Mouse (Mus musculus): ENCODE results near the gene Egfl6. TPM values are rescaled to one million over a fixed set of nuclear protein-coding genes. Genes with fewer than 3 reads are reported as not detected.
"Not testable (repeated sequence)": the region's sequence is repeated elsewhere in the genome, so short reads cannot be mapped to it uniquely, and the experiment has no call there.

Gene Egfl6
- polyA plus RNA-seq, 1 experiment from 2014 or later, result 3.2 TPM

DNA sequence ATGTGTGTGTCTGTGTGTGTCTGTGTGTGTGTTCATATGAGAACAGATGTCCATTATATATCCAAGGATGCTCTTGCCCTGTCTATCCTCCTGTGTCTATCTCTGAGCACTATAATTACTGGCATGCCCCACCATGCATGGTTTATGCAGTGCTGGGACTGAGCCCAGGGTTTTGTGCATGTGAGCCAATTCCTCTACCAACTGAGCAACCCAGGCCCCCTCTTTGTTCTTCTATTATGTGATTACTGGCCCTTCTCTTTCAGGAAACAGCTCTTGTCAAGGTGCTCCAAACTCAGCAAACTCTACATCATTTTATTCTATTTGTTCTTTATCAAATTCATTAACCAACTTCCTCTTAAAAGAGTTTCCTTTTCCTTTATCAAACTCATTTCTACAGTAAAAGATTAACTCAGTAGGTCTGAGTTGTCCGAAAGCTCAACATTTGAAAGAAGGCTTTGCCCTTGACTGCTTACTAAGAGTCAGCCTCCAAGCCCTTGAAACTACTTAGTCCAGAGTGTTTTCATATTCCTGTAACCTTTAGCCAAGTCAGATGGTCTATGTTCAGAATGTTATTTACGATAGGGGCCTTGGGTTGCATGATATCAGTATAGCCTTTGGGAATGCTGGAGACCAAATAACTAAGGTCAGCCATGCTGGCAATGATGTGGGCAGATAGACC lies 59.7 kb downstream of the Egfl6 start:
- no peaks in the 10 kb centered on the region for H3K4me1 ChIP-seq (ENCODE audit: control insufficient read depth, insufficient read depth, low read length)
- H3K36me3 ChIP-seq (ENCODE audit: control insufficient read depth, insufficient read depth, low read length), result no peaks in the 10 kb centered on the region
- ATAC-seq, result peak; percentile 71
- H3K27ac ChIP-seq (ENCODE audit: low read length), result 0 out of 2 replicates have a peak overlapping the region, but pooled peaks have one; percentile 45
- H3K4me2 ChIP-seq (ENCODE audit: low read depth, low read length), result no peak overlapping the region
- no peak overlapping the region for H3K9ac ChIP-seq (ENCODE audit: low read depth, low read length)
- no peaks in the 10 kb centered on the region for H3K27me3 ChIP-seq (replicated peaks; ENCODE audit: control insufficient read depth, insufficient read depth, low read length)
- no peaks in the 10 kb centered on the region for H3K9me3 ChIP-seq (ENCODE audit: control insufficient read depth, low read length)
- H3K4me3 ChIP-seq (ENCODE audit: low read length), result no peak overlapping the region
- WGBS, result 75% methylated on average over 2 of the region's 2 CpGs

DNA sequence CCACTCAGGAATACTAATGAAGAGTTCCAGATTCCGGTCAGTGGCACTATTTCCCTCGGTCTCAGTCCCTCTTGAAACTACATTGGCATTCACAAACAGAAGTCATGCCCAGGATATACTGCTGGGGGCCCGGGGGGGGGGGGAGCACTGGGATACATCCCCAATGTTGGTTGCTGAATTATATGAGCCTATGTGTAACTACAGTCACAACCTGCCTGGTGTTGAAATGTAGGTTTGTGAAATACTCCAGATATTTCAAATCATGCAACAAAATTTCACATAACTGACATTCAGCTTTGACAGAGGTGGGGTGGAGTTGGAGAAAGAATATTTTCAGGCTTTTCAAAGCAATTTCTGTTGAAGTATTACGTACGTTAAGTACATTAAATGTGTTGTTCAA lies 64.7 kb downstream of the Egfl6 start:
- 75% methylated on average over 5 of the region's 5 CpGs for WGBS
- no peaks in the 10 kb centered on the region for H3K27me3 ChIP-seq (replicated peaks; ENCODE audit: control insufficient read depth, insufficient read depth, low read length)
- no peak overlapping the region for H3K27ac ChIP-seq (ENCODE audit: low read length)
- no peaks in the 10 kb centered on the region for H3K4me1 ChIP-seq (ENCODE audit: control insufficient read depth, insufficient read depth, low read length)
- ATAC-seq, result no peak
- no peak overlapping the region for H3K4me3 ChIP-seq (ENCODE audit: low read length)
- no peak overlapping the region for H3K9ac ChIP-seq (ENCODE audit: low read depth, low read length)
- no peaks in the 10 kb centered on the region for H3K36me3 ChIP-seq (ENCODE audit: control insufficient read depth, insufficient read depth, low read length)
- no peaks in the 10 kb centered on the region for H3K9me3 ChIP-seq (ENCODE audit: control insufficient read depth, low read length)
- no peak overlapping the region for H3K4me2 ChIP-seq (ENCODE audit: low read depth, low read length)

DNA sequence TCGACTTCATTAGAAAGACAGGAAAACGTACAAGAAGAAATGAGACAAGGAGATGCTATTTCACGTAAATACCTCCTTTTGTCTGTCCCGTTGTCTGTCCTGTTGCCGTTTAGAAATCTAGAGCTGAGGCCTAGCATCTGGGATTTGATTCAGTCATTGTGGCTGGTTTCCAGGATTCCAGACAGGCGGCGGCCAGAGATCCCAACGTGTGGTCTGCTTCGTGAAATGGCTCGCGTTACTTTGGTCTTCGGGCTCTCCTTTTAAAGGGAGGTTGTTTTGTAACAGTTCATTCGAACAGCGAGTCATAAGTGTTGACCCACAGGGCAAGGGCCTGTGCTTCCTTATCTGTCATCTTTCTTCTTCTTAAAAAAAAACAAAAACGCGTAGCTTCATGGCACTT lies 67.2 kb downstream of the Egfl6 start, which contains the start of gene Tceanc:
Gene Tceanc (minus strand): TSS at position 223 of the 400 bp plus-strand sequence.
- no peaks in the 10 kb centered on the region for H3K27me3 ChIP-seq (replicated peaks; ENCODE audit: control insufficient read depth, insufficient read depth, low read length)
- no peak within 1 kb of the TSS for H3K4me2 ChIP-seq (ENCODE audit: low read depth, low read length)
- H3K9ac ChIP-seq (ENCODE audit: low read depth, low read length), result no peak within 1 kb of the TSS
- no peak within 1 kb of the TSS for H3K4me3 ChIP-seq (ENCODE audit: low read length)
- no peak within 1 kb of the TSS for H3K27ac ChIP-seq (ENCODE audit: low read length)
- WGBS, result 60% methylated on average over 16 of the region's 16 CpGs
- H3K9me3 ChIP-seq (ENCODE audit: control insufficient read depth, low read length), result no peaks in the 10 kb centered on the region
- no peaks in the 10 kb centered on the region for H3K4me1 ChIP-seq (ENCODE audit: control insufficient read depth, insufficient read depth, low read length)
- H3K36me3 ChIP-seq (ENCODE audit: control insufficient read depth, insufficient read depth, low read length), result no peaks in the 10 kb centered on the region
- ATAC-seq, result no peak

DNA sequence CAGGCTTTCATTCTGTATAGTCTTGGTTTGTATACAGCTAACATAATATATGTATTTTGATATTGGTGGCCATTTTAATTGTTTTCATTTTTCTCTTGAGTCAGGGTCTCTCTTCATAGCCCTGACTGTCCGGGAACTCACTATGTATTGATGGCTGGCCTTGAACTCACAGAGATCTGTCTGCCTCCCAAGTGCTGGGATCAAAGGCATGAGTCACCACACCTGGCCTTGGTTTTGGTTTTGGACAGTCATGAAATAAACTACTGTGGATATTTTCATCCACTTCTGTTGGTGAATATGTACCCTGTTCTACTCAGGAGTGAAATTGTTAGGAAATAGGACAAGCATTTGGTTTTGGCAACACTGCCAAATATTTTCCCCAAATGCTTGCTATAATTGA lies 68.9 kb downstream of the Egfl6 start:
- H3K4me3 ChIP-seq (ENCODE audit: low read length), result no peak overlapping the region
- H3K4me2 ChIP-seq (ENCODE audit: low read depth, low read length), result no peak overlapping the region
- H3K36me3 ChIP-seq (ENCODE audit: control insufficient read depth, insufficient read depth, low read length), result no peaks in the 10 kb centered on the region
- H3K4me1 ChIP-seq (ENCODE audit: control insufficient read depth, insufficient read depth, low read length), result no peaks in the 10 kb centered on the region
- H3K9me3 ChIP-seq (ENCODE audit: control insufficient read depth, low read length), result no peaks in the 10 kb centered on the region
- no peak for ATAC-seq
- no peak overlapping the region for H3K9ac ChIP-seq (ENCODE audit: low read depth, low read length)
- WGBS, result 81% methylated on average over 1 of the region's 1 CpGs
- H3K27ac ChIP-seq (ENCODE audit: low read length), result no peak overlapping the region
- H3K27me3 ChIP-seq (replicated peaks; ENCODE audit: control insufficient read depth, insufficient read depth, low read length), result no peaks in the 10 kb centered on the region

DNA sequence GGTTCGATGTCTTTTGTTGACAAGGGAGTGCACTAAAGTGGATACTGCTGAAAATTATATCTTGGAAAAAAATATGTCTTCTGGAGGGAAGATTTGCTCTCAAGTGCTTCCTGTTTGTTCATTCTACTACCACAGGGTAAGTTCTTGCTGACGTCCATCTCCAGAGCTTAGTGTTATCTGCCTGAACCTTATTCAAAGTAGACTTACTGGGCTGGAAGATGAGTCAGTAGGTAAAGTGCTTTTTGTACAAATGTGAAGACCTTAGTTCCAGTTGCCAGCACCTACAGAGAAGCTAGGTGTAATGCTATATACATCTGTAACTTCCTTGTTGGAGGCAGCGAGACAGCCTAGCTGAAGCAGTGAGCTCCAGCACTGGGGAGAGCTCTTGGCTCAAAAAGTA lies 69.6 kb downstream of the Egfl6 start:
- 83% methylated on average over 3 of the region's 3 CpGs for whole genome bisulfite sequencing
- no peak overlapping the region for H3K27ac ChIP-seq (ENCODE audit: low read length)

DNA sequence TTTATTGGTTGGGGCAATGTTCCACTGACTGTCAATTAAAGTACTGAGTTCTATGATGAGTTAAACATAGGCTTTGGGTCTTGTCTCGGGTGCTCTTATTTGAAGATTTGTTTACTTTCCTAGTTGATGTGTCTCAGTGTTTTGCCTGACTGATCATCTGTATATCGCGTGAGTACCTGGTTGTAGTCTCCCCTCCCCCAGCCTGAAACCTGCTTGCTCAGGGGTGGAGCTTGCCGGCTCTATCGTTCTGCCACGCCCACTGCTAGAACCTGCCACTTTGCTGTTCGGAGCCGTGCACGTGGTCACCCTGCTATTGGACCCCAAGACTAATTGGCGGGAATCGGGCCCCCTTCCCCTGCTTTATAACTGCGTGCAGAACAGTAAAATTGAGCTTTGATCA lies 71.5 kb downstream of the Egfl6 start:
- WGBS, result 18% methylated on average over 12 of the region's 12 CpGs
- H3K36me3 ChIP-seq (ENCODE audit: control insufficient read depth, insufficient read depth, low read length); H3K27me3 ChIP-seq (replicated peaks; ENCODE audit: control insufficient read depth, insufficient read depth, low read length); H3K4me1 ChIP-seq (ENCODE audit: control insufficient read depth, insufficient read depth, low read length); ATAC-seq; H3K9me3 ChIP-seq (ENCODE audit: control insufficient read depth, low read length); H3K4me3 ChIP-seq (ENCODE audit: low read length); H3K27ac ChIP-seq (ENCODE audit: low read length); H3K9ac ChIP-seq (ENCODE audit: low read depth, low read length): not testable (repeated sequence)
- peak overlapping the region; percentile 19; the same call in 1 of the 2 replicates for H3K4me2 ChIP-seq (ENCODE audit: low read depth, low read length)

More for the DNA sequence above, 69.6 kb downstream of the Egfl6 start:
- H3K4me3 ChIP-seq (ENCODE audit: low read length), result no peak overlapping the region
- no peak overlapping the region for H3K9ac ChIP-seq (ENCODE audit: low read depth, low read length)
- ATAC-seq, result no peak
- H3K36me3 ChIP-seq (ENCODE audit: control insufficient read depth, insufficient read depth, low read length), result no peaks in the 10 kb centered on the region
- no peaks in the 10 kb centered on the region for H3K9me3 ChIP-seq (ENCODE audit: control insufficient read depth, low read length)
- no peak overlapping the region for H3K4me2 ChIP-seq (ENCODE audit: low read depth, low read length)
- no peaks in the 10 kb centered on the region for H3K27me3 ChIP-seq (replicated peaks; ENCODE audit: control insufficient read depth, insufficient read depth, low read length)
- H3K4me1 ChIP-seq (ENCODE audit: control insufficient read depth, insufficient read depth, low read length), result no peaks in the 10 kb centered on the region

DNA sequence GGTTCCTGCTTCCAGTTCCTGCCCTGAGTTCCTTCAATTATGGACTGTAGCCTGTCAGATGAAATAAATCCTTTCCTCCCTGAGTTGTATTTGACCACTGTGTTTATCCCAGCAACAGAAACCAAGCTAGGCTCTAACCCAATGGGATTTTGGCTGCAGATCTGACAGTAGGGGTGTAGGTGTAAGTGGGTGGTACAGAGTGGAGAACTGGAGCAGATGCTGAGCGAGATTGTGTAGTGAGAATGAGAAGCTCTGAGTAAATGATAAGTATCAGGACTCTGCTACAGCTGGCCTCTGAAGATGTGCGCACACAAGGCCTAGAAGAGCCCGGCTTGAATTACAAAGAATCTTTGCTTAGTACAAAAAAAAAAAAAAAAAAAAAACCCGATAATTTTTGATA lies 73.4 kb downstream of the Egfl6 start:
- Histone ChIP-seq H3K4me3 (ENCODE audit: low read length) (no peak overlapping the region), H3K9ac (ENCODE audit: low read depth, low read length) (no peak overlapping the region), H3K27ac (ENCODE audit: low read length) (no peak overlapping the region), H3K27me3 (replicated peaks; ENCODE audit: control insufficient read depth, insufficient read depth, low read length) (no peaks in the 10 kb centered on the region), H3K9me3 (ENCODE audit: control insufficient read depth, low read length) (no peaks in the 10 kb centered on the region), H3K36me3 (ENCODE audit: control insufficient read depth, insufficient read depth, low read length) (no peaks in the 10 kb centered on the region), H3K4me2 (ENCODE audit: low read depth, low read length) (no peak overlapping the region), H3K4me1 (ENCODE audit: control insufficient read depth, insufficient read depth, low read length) (no peaks in the 10 kb centered on the region)
- no peak for ATAC-seq
- 80% methylated on average over 4 of the region's 4 CpGs for WGBS

DNA sequence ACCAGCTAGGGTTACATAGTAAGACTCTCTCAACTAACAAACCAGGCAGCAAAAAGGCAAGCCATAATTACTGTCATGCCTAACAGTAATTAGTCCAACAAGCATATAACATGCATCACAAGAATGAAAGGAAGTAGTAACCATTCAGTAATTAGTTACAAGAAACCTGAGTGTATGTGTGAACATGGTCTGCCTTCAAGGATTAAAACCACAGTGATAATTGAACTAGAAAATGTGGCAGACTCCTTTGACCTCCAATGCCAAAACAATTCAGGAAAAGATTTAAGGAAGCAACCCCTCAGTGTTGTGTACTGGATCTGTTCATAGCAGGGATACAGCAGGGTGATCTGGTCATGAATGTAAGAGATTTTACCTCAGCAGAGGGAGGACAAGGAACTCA lies 74.4 kb downstream of the Egfl6 start:
- no peaks in the 10 kb centered on the region for H3K9me3 ChIP-seq (ENCODE audit: control insufficient read depth, low read length)
- no peaks in the 10 kb centered on the region for H3K36me3 ChIP-seq (ENCODE audit: control insufficient read depth, insufficient read depth, low read length)
- H3K9ac ChIP-seq (ENCODE audit: low read depth, low read length), result no peak overlapping the region

DNA sequence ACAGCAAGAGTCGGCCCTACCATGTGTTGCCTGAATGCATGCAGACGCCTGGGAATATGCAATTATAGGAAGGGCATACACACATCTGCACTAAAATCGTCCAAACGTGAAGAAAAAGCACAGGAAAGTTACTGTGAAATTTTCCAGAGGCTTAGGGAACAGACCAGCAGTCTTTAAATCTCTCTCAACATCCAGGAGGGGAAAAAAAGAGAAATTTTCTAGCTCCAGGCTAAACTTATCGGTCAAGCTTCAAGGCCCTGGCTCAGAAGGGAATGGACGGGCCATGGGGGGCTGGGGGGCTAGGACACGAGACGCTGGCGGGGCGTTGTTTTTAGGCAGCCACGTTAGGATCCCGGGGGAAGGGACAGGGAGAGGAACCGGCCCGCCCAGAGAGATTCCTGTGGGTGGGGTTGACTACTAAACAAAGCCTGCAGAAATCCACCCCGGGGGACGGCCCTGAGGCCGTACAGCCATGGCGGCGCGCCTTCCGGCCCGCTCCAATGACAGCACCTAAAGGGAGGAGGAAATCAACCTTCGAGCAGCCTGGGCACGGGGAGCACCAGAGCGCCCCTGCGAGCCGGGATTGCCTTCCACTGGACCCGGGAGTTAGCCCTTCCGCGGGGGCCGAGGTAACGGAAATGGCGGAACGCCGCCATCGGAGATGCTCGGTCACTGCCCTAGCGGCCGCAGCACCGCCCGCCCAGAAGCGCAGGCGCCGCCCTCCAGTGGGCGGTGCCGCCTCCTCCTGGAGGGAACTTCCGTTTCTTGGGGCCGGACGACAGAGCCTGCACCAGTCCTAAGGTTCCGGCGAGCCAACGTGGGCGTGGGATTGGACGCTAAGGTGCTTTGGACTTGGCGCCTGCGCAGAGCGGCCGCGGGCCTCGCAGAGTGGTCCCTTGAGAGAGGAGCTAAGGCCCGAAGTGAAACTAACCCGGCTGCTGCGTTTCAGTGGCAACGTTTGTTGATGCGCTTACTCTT lies 75.5 kb downstream of the Egfl6 start:
- H3K4me1 ChIP-seq (ENCODE audit: control insufficient read depth, insufficient read depth, low read length), result no peaks in the 10 kb centered on the region
- no peaks in the 10 kb centered on the region for H3K36me3 ChIP-seq (ENCODE audit: control insufficient read depth, insufficient read depth, low read length)
- no peaks in the 10 kb centered on the region for H3K9me3 ChIP-seq (ENCODE audit: control insufficient read depth, low read length)
- H3K27ac ChIP-seq (ENCODE audit: low read length), result peak overlapping the region; percentile 92
- peak; percentile 99 for ATAC-seq
- peak overlapping the region; percentile 72 for H3K9ac ChIP-seq (ENCODE audit: low read depth, low read length)
- 18% methylated on average over 64 of the region's 65 CpGs for WGBS
- peak overlapping the region; percentile 54 for H3K4me3 ChIP-seq (ENCODE audit: low read length)
- no peaks in the 10 kb centered on the region for H3K27me3 ChIP-seq (replicated peaks; ENCODE audit: control insufficient read depth, insufficient read depth, low read length)
- H3K4me2 ChIP-seq (ENCODE audit: low read depth, low read length), result peak overlapping the region; percentile 48

More for the DNA sequence above, 74.4 kb downstream of the Egfl6 start:
- H3K27ac ChIP-seq (ENCODE audit: low read length), result no peak overlapping the region
- no peak overlapping the region for H3K4me2 ChIP-seq (ENCODE audit: low read depth, low read length)
- H3K27me3 ChIP-seq (replicated peaks; ENCODE audit: control insufficient read depth, insufficient read depth, low read length), result no peaks in the 10 kb centered on the region
- H3K4me1 ChIP-seq (ENCODE audit: control insufficient read depth, insufficient read depth, low read length), result no peaks in the 10 kb centered on the region
- no peak overlapping the region for H3K4me3 ChIP-seq (ENCODE audit: low read length)
- no peak for ATAC-seq
